Mouse (Mus musculus) stomach, postnatal 0 days (tissue): ENCODE results near the gene Trank1.

ENCODE experiments used
- CTCF ChIP-seq: IDR thresholded peaks from 2 replicates; pipeline ENCODE4 v1.5.1; 2016; ENCODE audit warnings: antibody characterized with exemption, low read depth, mild to moderate bottlenecking, moderate library complexity
- EP300 ChIP-seq: optimal IDR thresholded peaks from 2 replicates; pipeline ENCODE3; 2016; ENCODE audit warnings: antibody characterized with exemption

GRCm38 (mm10) chr9:111270606-111271005, 40.9 kb upstream of the Trank1 start:
- TF ChIP-seq EP300, result no peak
- no peak for TF ChIP-seq CTCF
